Mouse (Mus musculus) retina, postnatal 1 day (tissue): ENCODE results near the gene Pp2d1.
"Not testable (repeated sequence)": the region's sequence is repeated elsewhere in the genome, so short reads cannot be mapped to it uniquely, and the experiment has no call there.

Experiments
- DNase-seq: peaks from one replicate; pipeline ENCODE4 v3.0.0-alpha.2; 2012

Pp2d1 gene

DNA sequence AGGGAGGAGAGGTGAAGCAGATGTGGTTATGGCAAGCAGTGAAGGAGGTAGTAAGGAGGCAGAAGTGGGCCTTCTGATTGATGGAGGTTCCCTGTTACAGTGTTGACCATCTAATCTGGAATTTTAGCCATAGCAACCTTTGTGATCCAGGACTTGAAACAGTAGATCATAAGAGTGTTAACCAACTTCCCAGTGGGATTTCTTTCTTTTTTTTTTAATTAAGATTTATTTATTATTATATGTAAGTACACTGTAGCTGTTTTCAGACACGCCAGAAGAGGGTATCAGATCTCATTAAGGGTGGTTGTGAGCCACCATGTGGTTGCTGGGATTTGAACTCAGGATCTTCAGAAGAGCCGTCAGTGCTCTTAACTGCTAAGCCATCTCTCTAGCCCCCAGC, at the start of gene Pp2d1:
Pp2d1 (minus strand) TSS at position 101 of the 400 bp plus-strand sequence.
- DNase-seq = not testable (repeated sequence)

DNA sequence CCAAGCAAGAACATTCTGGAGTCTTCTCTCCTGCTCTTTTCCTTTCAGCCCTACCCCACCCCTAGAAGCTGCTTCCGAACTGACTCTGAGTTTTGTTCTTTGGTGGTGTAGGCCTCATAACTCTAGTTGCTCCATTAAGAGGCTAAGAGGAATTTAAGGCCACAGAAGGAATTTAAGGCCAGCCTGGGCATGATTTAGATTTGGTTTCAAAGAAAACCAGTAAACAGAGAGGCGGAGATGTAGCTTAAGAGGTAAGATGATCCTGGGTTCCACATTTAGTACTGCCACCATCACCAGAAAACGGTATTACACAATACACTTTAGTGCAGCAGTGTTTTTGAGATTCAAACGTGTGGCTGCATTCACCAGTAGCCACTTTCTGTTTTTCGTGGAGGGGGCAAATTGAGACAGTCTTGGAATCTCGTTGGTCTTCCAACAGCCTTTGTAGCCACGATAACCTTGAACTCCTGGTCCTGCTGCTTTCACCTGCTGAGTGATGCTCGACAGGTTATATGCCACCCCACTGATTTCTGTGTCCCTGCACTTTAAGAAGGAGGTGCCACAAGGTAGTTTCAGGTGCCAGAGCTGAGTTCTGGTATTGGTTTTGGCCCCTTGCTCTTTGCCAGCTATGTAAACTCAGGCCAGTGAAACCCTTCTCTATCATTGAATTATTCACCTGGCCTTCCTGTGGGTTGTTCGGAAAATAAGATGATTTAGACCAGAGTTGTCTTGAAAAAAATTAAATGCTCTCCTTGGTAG, 49.0 kb upstream of the Pp2d1 start:
- no peak for DNase-seq

DNA sequence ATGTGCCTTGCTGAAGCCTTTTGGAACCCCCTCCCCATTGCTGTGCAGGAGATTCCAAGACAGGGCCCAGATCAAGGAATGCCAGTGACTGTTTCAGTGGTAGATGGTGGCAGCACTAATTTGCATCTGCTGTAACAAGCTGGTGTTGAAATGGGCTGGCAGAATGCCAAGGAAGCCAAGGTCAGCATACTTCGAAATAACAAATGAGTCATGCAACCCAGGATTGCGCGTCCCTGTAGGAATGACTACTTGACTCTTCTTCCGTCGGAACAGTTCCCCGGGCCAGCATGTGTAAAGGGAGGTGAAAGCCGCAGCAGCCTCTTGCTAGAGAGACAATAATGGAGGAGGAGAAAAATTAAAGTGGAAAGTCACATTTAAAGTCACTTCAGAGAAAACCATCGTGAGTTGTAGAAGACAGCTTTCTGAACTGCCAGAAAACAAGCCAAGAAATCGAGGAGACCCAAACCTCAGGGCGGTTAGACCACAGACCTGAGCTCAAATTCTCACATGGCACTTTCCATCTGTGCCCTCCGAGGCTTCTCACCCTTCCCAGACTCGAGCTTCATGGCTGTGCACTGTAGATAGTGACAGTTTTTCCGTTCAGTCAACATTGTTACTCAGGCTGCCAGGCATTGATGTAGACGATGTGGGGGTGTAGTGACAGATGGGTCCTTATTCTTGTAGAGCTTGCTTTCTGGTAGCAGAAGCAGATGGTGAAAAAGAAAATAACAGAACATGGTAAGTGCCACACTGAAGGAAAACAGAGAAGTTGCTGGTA, 48.0 kb upstream of the Pp2d1 start:
- peak; percentile 77 for DNase-seq

DNA sequence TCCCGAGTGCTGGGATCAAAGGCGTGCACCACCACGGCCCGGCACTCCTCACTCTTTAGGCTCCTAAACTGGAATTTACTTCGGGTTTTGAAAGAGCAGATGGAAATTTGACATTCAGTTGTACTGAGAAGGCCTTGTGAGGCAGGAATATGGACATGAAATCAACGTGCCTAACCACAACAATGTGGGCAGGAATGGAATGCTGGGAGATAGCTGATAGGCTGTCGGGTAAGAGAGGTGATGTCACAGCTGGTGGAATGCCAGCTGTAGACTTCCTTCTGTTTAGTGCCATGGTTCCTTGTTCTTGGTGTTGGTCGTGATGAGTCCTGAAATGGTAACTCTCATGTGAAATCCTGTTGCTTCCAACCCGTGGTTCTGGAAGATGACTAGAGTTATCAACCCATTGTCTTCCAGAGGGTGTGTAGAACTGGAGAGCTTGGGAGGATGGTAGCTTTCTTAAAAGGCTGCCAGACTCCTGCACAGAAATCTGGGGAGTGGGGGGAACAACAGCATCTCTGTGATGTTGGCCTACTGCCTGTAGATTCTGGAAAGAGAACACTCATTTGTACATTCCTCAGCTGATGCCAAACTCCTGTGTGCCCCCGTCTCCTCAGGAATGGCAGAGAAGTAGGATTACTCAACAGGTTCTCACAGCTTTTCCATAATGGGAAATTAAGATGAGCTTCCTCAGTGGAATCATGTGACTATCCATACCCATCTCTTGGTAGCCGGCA, 44.8 kb upstream of the Pp2d1 start:
- no peak for DNase-seq

DNA sequence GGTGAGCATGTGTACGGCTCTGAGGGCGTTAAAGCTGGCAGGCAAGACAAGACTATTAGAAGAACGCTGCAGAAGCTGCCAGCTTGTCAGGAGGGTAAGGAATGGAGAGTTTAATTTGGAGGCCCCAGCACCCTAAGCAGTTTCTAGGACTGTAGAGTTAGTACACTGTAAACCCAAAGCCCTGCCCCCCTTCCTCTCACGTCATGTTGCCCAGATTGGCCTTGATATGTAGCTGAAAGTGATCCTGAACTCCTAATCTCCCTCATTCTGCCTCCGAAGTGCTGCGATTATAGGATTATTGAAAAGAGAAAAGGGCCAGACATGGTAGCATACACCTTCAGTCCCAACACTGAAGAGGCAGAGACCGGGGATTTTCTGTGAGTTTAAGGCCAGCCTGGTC, 43.6 kb upstream of the Pp2d1 start:
- DNase-seq = peak; percentile 31

GRCm38 (mm10) chr17:53582026-53582585, 42.9 kb upstream of the Pp2d1 start:
- DNase-seq = no peak

DNA sequence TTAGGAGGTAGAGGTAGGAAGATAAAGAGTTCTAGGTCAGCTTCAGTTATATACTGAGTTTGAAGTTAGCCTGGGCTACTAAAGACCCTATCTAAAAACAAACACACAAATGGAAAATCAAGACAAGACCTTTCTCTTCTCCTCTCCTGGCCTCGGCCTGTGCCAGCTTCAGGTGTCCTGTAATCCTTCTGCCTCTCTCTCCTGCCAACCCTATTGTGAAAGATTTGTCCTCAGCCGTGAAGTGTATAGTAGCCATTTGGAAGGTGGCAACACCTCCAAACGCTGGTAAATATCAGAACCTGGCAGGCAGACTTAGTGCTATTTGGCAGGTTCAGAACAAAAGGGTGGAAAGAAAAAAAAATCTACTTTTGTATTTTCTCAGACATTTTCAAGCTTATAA, 41.0 kb upstream of the Pp2d1 start:
- no peak for DNase-seq

GRCm38 (mm10) chr17:53579612-53580011, 40.4 kb upstream of the Pp2d1 start:
- no peak for DNase-seq

- DNase-seq = peak; percentile 86
Observed at GRCm38 (mm10) chr17:53578776-53579175, 39.5 kb upstream of the Pp2d1 start.

GRCm38 (mm10) chr17:53578249-53578648, 39.0 kb upstream of the Pp2d1 start:
- no peak for DNase-seq

DNA sequence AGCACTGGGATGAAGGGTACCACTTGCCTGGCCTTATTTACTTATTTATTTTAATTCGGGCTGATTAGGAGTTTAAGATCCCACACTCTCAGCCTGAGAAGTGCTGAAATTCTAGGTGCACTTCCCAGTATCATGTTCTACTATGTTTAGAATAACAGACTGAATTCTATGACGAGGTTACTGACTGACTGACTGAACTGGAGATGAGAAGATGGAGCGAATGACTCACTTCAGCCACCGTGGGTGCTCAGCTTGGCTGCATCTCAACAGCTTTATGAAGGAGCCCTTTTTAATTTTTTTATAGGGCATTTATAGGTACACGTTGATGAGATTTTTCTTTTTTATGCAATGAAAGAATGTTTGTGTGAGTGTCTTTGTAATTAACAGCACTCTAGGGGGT, 38.5 kb upstream of the Pp2d1 start:
- DNase-seq = no peak

DNA sequence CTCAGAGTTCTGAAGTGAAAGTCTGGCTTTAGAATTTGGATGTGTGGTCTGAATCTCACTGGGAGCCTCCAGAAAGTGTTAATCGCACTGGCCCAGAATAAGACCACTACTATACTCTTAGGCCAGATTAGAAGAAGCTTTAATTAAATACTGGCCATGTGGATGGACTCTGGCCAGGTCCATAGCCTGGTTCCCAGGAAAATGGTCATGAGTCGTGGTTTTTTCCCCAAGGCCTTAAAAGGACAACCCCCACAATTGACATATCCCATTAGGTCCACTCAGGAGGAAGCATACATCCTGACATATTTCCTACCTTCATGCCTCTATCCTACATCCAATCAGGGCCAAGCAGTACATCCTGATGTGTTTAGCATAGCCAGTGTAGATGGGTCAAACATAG, 37.9 kb upstream of the Pp2d1 start:
- no peak for DNase-seq

- DNase-seq = no peak
Observed at GRCm38 (mm10) chr17:53573019-53573556, 33.8 kb upstream of the Pp2d1 start.

GRCm38 (mm10) chr17:53570932-53571331, 31.7 kb upstream of the Pp2d1 start:
- DNase-seq = not testable (repeated sequence)

DNA sequence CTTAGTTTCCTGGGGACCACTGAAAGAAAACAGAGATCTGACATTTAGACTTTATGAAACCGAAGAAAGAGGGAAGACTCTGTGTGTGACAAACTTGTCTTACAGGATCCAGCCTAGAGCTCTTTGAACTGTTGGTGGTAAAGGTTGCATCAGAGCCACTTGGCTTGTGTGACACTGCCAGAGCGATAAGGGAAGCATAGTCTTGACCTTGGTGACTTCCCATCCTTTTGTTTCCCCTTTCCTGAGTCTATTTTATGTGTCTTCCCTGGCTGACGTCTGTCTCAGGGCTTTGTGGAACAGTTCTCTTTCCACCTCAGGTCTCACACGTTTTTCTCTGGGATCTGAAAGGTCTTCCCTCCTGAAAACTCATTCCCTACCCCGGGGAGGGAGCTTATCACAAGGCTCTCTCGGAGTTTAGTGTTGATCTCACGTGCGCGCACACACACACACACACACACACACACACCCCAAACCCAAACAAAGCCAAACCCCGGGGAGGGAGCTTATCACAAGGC, 31.2 kb upstream of the Pp2d1 start:
- peak; percentile 26 for DNase-seq

DNA sequence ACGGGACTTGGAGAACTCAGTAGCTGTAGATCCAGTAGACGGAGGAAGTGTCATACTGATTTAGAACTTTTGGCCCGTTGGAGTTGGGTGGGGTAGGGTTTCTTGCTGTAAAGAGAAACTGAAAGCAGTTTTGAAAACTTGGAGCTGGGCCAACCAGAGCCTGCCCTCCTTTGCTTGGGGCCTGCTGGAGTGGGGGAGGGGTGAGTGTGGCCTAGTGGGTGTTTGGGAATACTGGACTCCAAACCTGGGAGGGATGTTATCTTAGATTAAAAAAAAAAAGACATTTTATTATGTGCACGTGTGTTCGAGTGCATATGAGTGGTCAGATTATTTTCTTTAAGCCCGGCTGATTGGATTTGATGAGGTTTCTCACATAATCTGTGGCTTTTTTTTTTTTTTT, 30.6 kb upstream of the Pp2d1 start:
- peak; percentile 88 for DNase-seq

DNA sequence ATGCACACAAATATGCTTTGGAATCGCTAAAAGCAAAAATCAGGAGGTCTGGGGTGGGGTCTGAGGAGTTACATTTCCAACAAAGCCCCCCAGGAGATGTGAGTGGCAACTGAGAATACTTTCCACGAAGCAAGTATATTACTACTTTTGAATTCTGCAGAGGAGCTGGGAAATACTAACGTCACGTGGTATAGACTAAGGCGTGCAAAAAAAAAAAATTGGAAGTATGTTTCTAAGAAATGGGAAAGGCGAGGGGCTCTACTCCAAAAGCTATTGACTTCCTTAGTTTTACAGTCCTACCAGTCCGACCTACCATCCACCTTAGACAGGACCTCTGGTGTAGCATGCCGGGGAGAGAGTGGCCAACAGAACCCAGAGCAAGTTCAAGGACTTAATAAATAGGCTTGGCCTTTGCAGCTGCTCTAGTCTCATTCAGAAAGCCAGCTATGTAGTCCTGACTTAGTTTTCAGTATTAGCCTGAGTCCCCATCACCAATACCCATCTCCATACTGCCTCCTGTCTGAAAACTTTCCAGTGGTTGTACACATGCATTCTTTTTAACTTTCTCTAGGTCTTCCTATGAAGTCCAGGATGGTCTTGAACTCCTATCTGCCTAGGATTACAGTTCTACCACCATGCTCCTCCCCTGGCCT, 29.6 kb upstream of the Pp2d1 start:
- no peak for DNase-seq

GRCm38 (mm10) chr17:53568118-53568517, 28.9 kb upstream of the Pp2d1 start:
- DNase-seq = peak; percentile 91

- peak; percentile 77 for DNase-seq
Observed at GRCm38 (mm10) chr17:53567346-53568101, 28.3 kb upstream of the Pp2d1 start.

- DNase-seq = peak; percentile 82
Observed at GRCm38 (mm10) chr17:53566919-53567345, 27.7 kb upstream of the Pp2d1 start.
